In genomic region chr11:57051666-57052562, GRCm38 (mm10) we compare ENCODE assay signal across 11 mouse cellular contexts. TPM values are rescaled to one million over a fixed set of nuclear protein-coding genes. Genes with fewer than 3 reads are reported as not detected.
DNase-seq lines count a peak whose midpoint lies in the region; ATAC-seq and TF ChIP-seq lines count a peak whose summit lies in the region.
"Had no signal": no experiment of that assay in that cellular context is flagged by ENCODE, and none has a peak within 500 bp of the region (broad histone marks: within the 10 kb centered on the region; RNA-seq: fewer than 3 reads in every experiment).

No protein-coding gene starts in this region.

- DNase-seq in embryo, embryonic 10 days (ENCODE audit: low spot score), result peak; percentile 7
- no peak for DNase-seq in embryo, embryonic 9.5 days (ENCODE audit: extremely low spot score)
- DNase-seq in lung, adult 18-20 months, result peak; percentile 2 to 3
- no peak for DNase-seq in lung, adult 2 months
- peak; percentile 6 for DNase-seq in gastrocnemius, postnatal 25 days
- peak; percentile 10 for DNase-seq in lung, postnatal 25 days (ENCODE audit: low spot score)
- no peak for DNase-seq in left cerebral cortex, postnatal 14 days (ENCODE audit: low spot score in 2 of 2)
- DNase-seq: liver, embryonic 13.5 days; thymus, adult 2 months had no signal

- H3K4me3 ChIP-seq in lung, adult 2 months (replicated peaks; ENCODE audit: extremely low read depth, low read depth, low read length), result no peak overlapping the region
- H3K4me3 ChIP-seq: heart, embryonic 13.5 days; liver, embryonic 13.5 days had no signal

- intact Hi-C loops in left cerebral cortex, postnatal 14 days (cut with DNase I), result no loop called here

- no peak for TF ChIP-seq POLR2A in lung, adult 2 months (IDR thresholded peaks at IDR 0.05; ENCODE audit: borderline replicate concordance, extremely low read depth, low read depth, low read length)

- ATAC-seq in megakaryocyte-erythroid progenitor cell, adult 5-6 weeks (replicated peaks; ENCODE audit: low FRiP score, low TSS enrichment, poor library complexity, severe bottlenecking), result no peak

- H3K4me1 ChIP-seq in lung, adult 2 months (ENCODE audit: control insufficient read depth, insufficient read depth, low read length), result no peaks in the 10 kb centered on the region
- H3K4me1 ChIP-seq: heart, embryonic 13.5 days; liver, embryonic 13.5 days had no signal

- no peak for TF ChIP-seq CTCF in lung, adult 2 months (IDR thresholded peaks at IDR 0.05; ENCODE audit: insufficient read depth, low read length)

- whole genome bisulfite sequencing in lung, adult 2 months, result 52% methylated on average over 6 of the region's 6 CpGs

RNA-seq across cellular contexts. Expression of gene Gria1, which starts 40.7 kb away (rescaled TPM):
- 3.6 and 5.7 TPM in 2 replicates for polyA plus RNA-seq in lung, adult 2 months (2012; rRNA removed)
- total RNA-seq in gastrocnemius, postnatal 25 days (2021), result under 1 TPM; 0.05 to 0.69 TPM
- total RNA-seq in left cerebral cortex, postnatal 14 days (2021), result 100 to 1,000 TPM; 199 to 218 TPM
- not detected in 2 replicates for total RNA-seq in megakaryocyte-erythroid progenitor cell, adult 5-6 weeks (2014; fragmentation: Nextera tagmentation)
- total RNA-seq in megakaryocyte-erythroid progenitor cell, adult 5-6 weeks (2017), result not detected in 2 replicates

Comparison
In these comparisons a context has a peak if more than half of its experiments do, and no peak if none do; other contexts are left out.
1. DNase-seq: peak in embryo, embryonic 10 days (single experiment), lung, adult 18-20 months (2 of 2), gastrocnemius, postnatal 25 days (single experiment) and lung, postnatal 25 days (single experiment); none in embryo, embryonic 9.5 days (single experiment), lung, adult 2 months (single experiment) and left cerebral cortex, postnatal 14 days (0 of 2).
2. RNA of gene Gria1, which starts 40.7 kb away (total RNA-seq): 199 to 218 TPM in left cerebral cortex, postnatal 14 days; 0.05 to 0.69 TPM in gastrocnemius, postnatal 25 days and not detected in megakaryocyte-erythroid progenitor cell, adult 5-6 weeks; every median in the first group is over 100 times any median in the second.